Mouse (Mus musculus): ENCODE data around the gene Slc5a12. TPM values are rescaled to one million over a fixed set of nuclear protein-coding genes. Genes with fewer than 3 reads are reported as not detected.

Slc5a12 gene
- not detected for polyA plus RNA-seq (2017; shearing (Covaris generic))

DNA sequence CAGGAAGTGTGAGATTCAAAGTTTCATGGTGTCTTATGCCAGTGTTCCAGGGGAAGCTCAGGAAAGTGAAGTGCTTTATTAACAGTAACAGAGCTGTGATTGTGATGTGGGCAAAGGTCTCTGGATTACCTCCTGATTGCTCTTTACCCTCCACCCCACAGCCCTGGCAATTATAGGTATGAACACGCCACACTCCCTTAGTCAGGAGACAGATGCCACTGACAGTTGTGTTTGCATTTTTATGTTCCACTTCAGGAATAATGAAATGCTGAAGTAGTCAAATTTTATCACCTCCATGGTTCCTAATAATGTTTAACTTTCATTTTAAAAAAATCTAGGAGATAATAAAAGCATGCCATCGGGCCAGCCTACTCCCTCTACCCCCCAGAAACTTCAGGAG, at the start of gene Slc5a12:
Slc5a12 (plus strand) TSS at position 367 of the 400 bp plus-strand sequence.

Other genes starting within 250 kb of the Slc5a12 start
- gene Fibin, start 234.1 kb upstream of the Slc5a12 start, polyA plus RNA-seq (2017; shearing (Covaris generic)): not detected
- gene Muc15, start 124.0 kb downstream of the Slc5a12 start, polyA plus RNA-seq (2017; shearing (Covaris generic)): not detected